Mouse (Mus musculus): ENCODE results near the gene Cdk19.

DNA sequence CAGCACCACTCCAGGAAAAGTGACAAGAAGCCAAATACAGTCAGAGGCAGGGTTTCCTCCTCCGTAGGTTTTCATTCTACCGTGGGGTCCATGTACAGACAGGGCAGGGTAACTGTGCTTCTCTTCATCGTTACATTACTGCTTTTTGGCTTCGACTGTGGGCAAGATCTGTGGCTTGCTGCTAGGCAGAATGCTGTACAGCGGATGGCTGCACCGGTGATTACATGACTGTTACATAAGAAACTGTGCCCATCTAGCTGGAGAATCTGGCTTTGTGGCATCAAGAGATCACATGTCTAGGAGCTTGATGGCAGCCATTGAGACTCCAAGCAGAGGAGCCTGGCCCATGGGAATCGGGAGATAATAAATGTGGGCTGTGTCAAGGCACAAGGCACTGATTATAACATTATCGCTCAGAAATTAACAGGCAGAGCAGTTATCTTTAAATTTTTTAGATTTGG, 187.0 kb downstream of the Cdk19 start:
- TF ChIP-seq HCFC1 (IDR thresholded peaks at IDR 0.05; ENCODE audit: low read depth, low read length): no peak
- TF ChIP-seq SIN3A (IDR thresholded peaks at IDR 0.05; ENCODE audit: low read length): no peak
- TF ChIP-seq NRF1 (IDR thresholded peaks at IDR 0.05; ENCODE audit: low read depth, low read length): no peak
- TF ChIP-seq UBTF (IDR thresholded peaks at IDR 0.05; ENCODE audit: low read depth, low read length): no peak
- no peak for TF ChIP-seq ZMIZ1 (IDR thresholded peaks at IDR 0.05; ENCODE audit: low read depth, low read length)
- no peak for TF ChIP-seq USF2 (conservative IDR thresholded peaks at IDR 0.05; ENCODE audit: low read depth, low read length)
- no peak for TF ChIP-seq CTCF (conservative IDR thresholded peaks at IDR 0.05 in 1 of 2, IDR thresholded peaks at IDR 0.05 in 1 of 2; ENCODE audit: low read depth in 2 of 2, low read length in 2 of 2)
- no peak for TF ChIP-seq IRF4 (IDR thresholded peaks at IDR 0.05; ENCODE audit: low read depth, low read length)
- no peak for TF ChIP-seq CHD1 (IDR thresholded peaks at IDR 0.05; ENCODE audit: low read depth, low read length)
- no peak for TF ChIP-seq EP300 (IDR thresholded peaks at IDR 0.05; ENCODE audit: low read length)
- no peak for TF ChIP-seq PAX5 (IDR thresholded peaks at IDR 0.05; ENCODE audit: low read length)
- no peak for TF ChIP-seq MAFK (IDR thresholded peaks at IDR 0.05; ENCODE audit: insufficient replicate concordance, low read length)
- TF ChIP-seq POLR2A (IDR thresholded peaks at IDR 0.05; ENCODE audit: low read depth, low read length): no peak

All from CH12.LX (cell line).